Mouse (Mus musculus): ENCODE results near the gene Gm49318. TPM values are rescaled to one million over a fixed set of nuclear protein-coding genes. Genes with fewer than 3 reads are reported as not detected.

Gm49318 gene
- polyA plus RNA-seq, 1 experiment from 2014 or later: 0.56 TPM

DNA sequence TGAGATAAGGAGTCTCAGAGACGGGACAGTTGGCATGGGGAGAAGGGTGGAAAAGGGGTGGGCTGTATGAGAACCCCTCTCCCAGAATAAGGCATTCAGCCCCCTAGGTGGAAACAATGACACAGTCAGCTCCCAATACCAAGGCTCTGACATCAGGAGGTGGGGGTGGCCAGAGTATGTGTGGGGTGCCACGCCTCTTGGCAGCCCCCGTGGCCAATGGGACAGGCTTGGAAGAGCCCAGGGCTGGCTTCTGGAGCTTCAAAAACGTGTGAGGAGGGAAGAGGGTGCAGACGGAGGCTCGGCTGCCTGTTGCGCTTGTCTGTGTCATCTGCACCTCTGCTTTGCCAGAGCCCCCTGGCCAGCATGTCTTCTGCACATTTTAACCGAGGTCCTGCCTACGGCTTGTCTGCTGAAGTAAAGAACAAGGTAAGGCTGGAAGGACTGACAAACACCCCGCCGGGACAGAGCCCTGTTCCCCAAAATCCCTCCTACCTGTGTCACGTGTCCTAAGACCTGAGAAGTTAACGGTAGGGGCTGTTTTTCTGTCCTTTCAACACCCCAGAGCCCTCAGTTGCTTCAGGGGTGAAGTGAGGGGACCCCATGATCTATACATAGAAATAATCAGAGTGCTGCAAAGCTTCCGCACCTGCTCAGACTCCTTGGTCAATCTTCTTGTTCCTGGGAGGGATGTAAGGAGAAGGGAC is 28.1 kb upstream of the Gm49318 start, which contains the start of gene Cnn1:
Gene Cnn1 (plus strand): TSS at position 224 of the 704 bp plus-strand sequence.
- Histone ChIP-seq H3K4me3 (ENCODE audit: low read depth, low read length) (no peak within 1 kb of the TSS), H3K27me3 (ENCODE audit: control insufficient read depth, insufficient read depth, low read length) (peaks cover 24% of the 10 kb centered on the region), H3K4me1 (replicated peaks; ENCODE audit: control insufficient read depth, insufficient read depth, low read length) (peaks cover 3% of the 10 kb centered on the region; the same call in 1 of the 2 replicates), H3K4me2 (replicated peaks; ENCODE audit: low read depth, low read length) (no peak within 1 kb of the TSS), H3K27ac (ENCODE audit: low read depth, low read length) (no peak within 1 kb of the TSS), H3K9ac (ENCODE audit: low read depth, low read length) (no peak within 1 kb of the TSS), H3K9me3 (ENCODE audit: control insufficient read depth, low read length) (no peaks in the 10 kb centered on the region), H3K36me3 (ENCODE audit: control insufficient read depth, insufficient read depth, low read length) (no peaks in the 10 kb centered on the region)
- ATAC-seq (ENCODE audit: low FRiP score) (no peak), DNase-seq (ENCODE audit: low spot score) (no peak)
- WGBS: 8% methylated on average over 14 of the region's 14 CpGs

DNA sequence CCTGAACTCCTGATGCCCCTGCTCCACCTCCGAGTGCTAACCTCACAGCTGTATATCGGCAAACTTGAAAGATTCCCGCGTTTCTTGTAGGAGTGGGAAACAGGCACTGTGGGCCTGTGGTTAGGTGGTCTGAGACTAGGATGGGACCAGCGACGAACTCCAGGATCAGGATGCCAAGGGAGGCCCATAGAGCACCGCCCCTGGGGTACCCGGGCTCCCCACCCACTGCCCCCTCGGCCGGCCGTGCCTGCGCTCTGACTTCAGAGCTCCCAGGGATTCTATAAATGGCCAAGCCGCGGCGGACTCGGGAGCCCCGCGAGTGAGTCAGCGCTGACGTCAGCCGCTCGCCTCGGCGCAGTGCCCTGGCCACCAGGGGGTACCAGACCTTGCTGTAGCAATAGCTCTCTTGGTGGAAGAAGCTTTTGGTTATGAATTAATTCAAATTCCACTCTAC is 24.8 kb upstream of the Gm49318 start:
- Histone ChIP-seq H3K9ac (ENCODE audit: low read depth, low read length) (peak overlapping the region; percentile 48), H3K4me2 (replicated peaks; ENCODE audit: low read depth, low read length) (peak overlapping the region; percentile 60), H3K9me3 (ENCODE audit: control insufficient read depth, low read length) (no peaks in the 10 kb centered on the region), H3K4me1 (replicated peaks; ENCODE audit: control insufficient read depth, insufficient read depth, low read length) (peaks cover 3% of the 10 kb centered on the region; the same call in 1 of the 2 replicates), H3K4me3 (ENCODE audit: low read depth, low read length) (peak overlapping the region; percentile 30), H3K27me3 (ENCODE audit: control insufficient read depth, insufficient read depth, low read length) (peaks cover 19% of the 10 kb centered on the region), H3K36me3 (ENCODE audit: control insufficient read depth, insufficient read depth, low read length) (no peaks in the 10 kb centered on the region), H3K27ac (ENCODE audit: low read depth, low read length) (no peak overlapping the region)
- DNase-seq (ENCODE audit: low spot score) (peak; percentile 84), ATAC-seq (ENCODE audit: low FRiP score) (peak; percentile 66; the same call in 1 of the 2 replicates)
- WGBS: 5% methylated on average over 24 of the region's 24 CpGs

DNA sequence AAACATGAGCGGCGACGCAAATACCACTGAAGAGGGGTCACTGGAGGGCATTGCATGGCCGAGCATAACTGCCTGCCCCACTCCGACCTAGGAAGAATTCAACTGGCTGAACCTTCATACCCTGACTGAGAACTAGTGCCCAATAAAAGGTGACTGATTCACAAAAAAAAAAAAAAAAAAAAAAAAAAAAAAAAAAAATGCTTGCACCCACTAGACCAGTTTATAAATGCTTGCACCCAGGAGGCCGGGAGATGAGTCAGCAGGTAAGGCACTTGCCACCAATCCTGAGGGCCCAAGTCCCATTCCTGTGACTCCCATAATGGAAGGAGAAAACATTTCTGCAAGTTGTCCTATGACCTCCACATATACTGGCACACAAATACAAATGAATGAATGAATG is 21.7 kb upstream of the Gm49318 start:
- 85% methylated on average over 6 of the region's 6 CpGs for WGBS
- peaks cover 3% of the 10 kb centered on the region; the same call in 1 of the 2 replicates for H3K4me1 ChIP-seq (replicated peaks; ENCODE audit: control insufficient read depth, insufficient read depth, low read length)
- no peak overlapping the region for H3K4me2 ChIP-seq (replicated peaks; ENCODE audit: low read depth, low read length)
- ATAC-seq (ENCODE audit: low FRiP score): no peak
- H3K27ac ChIP-seq (ENCODE audit: low read depth, low read length): no peak overlapping the region
- no peak overlapping the region for H3K4me3 ChIP-seq (ENCODE audit: low read depth, low read length)
- no peaks in the 10 kb centered on the region; the same call in 1 of the 2 replicates for H3K27me3 ChIP-seq (ENCODE audit: control insufficient read depth, insufficient read depth, low read length)
- H3K9ac ChIP-seq (ENCODE audit: low read depth, low read length): no peak overlapping the region
- no peaks in the 10 kb centered on the region for H3K36me3 ChIP-seq (ENCODE audit: control insufficient read depth, insufficient read depth, low read length)
- no peak for DNase-seq (ENCODE audit: low spot score)
- H3K9me3 ChIP-seq (ENCODE audit: control insufficient read depth, low read length): no peaks in the 10 kb centered on the region

DNA sequence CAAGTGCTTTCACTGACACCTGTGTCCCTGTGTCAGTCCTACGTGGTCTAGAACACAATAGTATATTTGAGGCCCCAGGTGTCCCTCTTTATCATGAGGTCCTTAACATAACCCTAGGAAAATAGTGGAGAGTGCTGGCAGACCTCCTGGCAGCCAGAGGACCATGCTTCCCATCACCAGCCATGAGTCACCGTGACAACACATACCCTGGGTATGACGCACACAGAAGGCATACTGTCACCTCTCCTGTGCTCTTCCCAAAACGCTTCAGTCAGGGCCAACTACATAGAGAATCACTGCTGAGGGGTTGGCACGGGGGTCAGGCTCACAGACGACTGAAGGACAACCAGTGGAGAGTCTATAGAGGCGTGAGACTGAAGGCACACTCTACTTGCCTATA is 18.9 kb upstream of the Gm49318 start:
- no peak overlapping the region for H3K4me2 ChIP-seq (replicated peaks; ENCODE audit: low read depth, low read length)
- no peaks in the 10 kb centered on the region for H3K36me3 ChIP-seq (ENCODE audit: control insufficient read depth, insufficient read depth, low read length)
- no peaks in the 10 kb centered on the region for H3K27me3 ChIP-seq (ENCODE audit: control insufficient read depth, insufficient read depth, low read length)
- H3K9ac ChIP-seq (ENCODE audit: low read depth, low read length): no peak overlapping the region
- DNase-seq (ENCODE audit: low spot score) (no peak), ATAC-seq (ENCODE audit: low FRiP score) (no peak)
- H3K4me3 ChIP-seq (ENCODE audit: low read depth, low read length): no peak overlapping the region
- 86% methylated on average over 7 of the region's 7 CpGs for WGBS
- H3K9me3 ChIP-seq (ENCODE audit: control insufficient read depth, low read length): no peaks in the 10 kb centered on the region
- H3K27ac ChIP-seq (ENCODE audit: low read depth, low read length): no peak overlapping the region
- H3K4me1 ChIP-seq (replicated peaks; ENCODE audit: control insufficient read depth, insufficient read depth, low read length): no peaks in the 10 kb centered on the region

DNA sequence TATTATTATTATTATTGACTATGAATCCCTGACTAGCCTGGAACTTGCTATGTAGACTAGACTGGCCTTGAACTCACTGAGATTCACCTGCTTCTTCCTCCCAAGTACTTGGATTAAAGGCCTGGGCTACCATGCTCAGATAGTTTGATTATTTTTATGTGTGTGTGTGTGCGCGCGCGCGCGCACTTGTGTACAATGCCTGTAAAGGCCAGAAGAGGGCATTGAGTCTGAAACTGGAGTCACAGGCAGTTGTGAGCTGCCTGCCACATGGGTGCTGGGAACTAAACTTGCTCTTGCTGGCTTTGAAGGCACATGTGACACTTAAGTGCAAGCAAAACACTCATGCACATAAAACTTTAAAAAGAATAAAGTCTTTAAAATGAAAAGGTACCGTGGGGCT is 18.2 kb upstream of the Gm49318 start:
- Histone ChIP-seq H3K27ac (ENCODE audit: low read depth, low read length) (no peak overlapping the region), H3K9me3 (ENCODE audit: control insufficient read depth, low read length) (no peaks in the 10 kb centered on the region), H3K36me3 (ENCODE audit: control insufficient read depth, insufficient read depth, low read length) (no peaks in the 10 kb centered on the region), H3K27me3 (ENCODE audit: control insufficient read depth, insufficient read depth, low read length) (no peaks in the 10 kb centered on the region), H3K4me2 (replicated peaks; ENCODE audit: low read depth, low read length) (no peak overlapping the region), H3K9ac (ENCODE audit: low read depth, low read length) (no peak overlapping the region), H3K4me3 (ENCODE audit: low read depth, low read length) (no peak overlapping the region), H3K4me1 (replicated peaks; ENCODE audit: control insufficient read depth, insufficient read depth, low read length) (peaks cover 3% of the 10 kb centered on the region; the same call in 1 of the 2 replicates)
- DNase-seq (ENCODE audit: low spot score) (no peak), ATAC-seq (ENCODE audit: low FRiP score) (no peak)
- WGBS: 97% methylated on average over 7 of the region's 7 CpGs

DNA sequence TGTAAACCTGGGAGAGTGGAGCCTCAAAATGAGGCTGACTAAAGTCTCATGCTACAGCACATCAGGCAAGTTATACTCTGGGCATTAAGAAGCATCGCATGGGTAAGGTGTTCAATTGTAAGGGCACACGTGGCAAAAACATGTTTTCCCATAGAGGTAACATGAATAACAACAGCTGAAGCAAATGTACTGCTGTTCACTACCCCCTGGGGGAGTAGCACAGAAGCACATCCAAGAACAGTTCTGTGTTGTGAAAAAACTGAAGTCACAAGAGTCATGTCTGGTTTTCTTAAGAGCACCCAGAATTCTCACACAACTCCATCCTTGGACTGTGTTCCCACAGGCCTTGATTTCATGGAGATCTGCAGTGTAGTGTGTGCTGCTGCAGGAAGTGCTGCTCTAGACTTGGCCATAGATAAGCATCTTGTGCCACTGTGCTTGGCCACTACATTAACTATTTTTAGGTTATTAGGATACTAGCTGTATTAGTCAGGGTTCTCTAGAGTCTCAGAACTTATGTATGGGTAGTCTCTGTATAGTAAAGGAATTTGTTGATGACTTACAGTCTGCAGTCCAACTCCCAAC is 16.1 kb upstream of the Gm49318 start:
- ATAC-seq (ENCODE audit: low FRiP score) (no peak), DNase-seq (ENCODE audit: low spot score) (no peak)
- Histone ChIP-seq H3K4me3 (ENCODE audit: low read depth, low read length) (no peak overlapping the region), H3K9ac (ENCODE audit: low read depth, low read length) (no peak overlapping the region), H3K36me3 (ENCODE audit: control insufficient read depth, insufficient read depth, low read length) (no peaks in the 10 kb centered on the region), H3K9me3 (ENCODE audit: control insufficient read depth, low read length) (no peaks in the 10 kb centered on the region), H3K27me3 (ENCODE audit: control insufficient read depth, insufficient read depth, low read length) (no peaks in the 10 kb centered on the region), H3K27ac (ENCODE audit: low read depth, low read length) (no peak overlapping the region), H3K4me1 (replicated peaks; ENCODE audit: control insufficient read depth, insufficient read depth, low read length) (peaks cover 3% of the 10 kb centered on the region; the same call in 1 of the 2 replicates), H3K4me2 (replicated peaks; ENCODE audit: low read depth, low read length) (no peak overlapping the region)
- 87% methylated on average over 2 of the region's 2 CpGs for WGBS

DNA sequence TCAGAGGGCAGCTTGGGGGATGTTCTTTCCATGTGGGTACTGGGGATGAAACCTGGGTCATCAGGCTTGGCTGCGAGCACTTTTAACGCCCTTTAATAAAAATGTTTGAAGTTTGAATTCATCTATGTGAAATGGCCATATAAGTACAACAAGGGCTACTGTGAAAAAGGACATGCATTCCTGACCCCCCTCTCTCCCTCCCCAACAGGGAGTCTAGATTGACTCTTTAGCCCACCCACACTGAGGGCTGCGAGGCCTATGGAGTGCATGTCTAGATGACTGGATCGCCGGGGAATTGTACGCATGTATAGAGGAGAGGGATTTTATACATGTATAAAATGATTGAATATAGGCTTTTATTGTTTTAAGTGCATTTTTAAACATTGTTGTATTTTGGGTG is 15.0 kb upstream of the Gm49318 start:
- Histone ChIP-seq H3K36me3 (ENCODE audit: control insufficient read depth, insufficient read depth, low read length) (no peaks in the 10 kb centered on the region), H3K27ac (ENCODE audit: low read depth, low read length) (no peak overlapping the region), H3K27me3 (ENCODE audit: control insufficient read depth, insufficient read depth, low read length) (no peaks in the 10 kb centered on the region), H3K9me3 (ENCODE audit: control insufficient read depth, low read length) (no peaks in the 10 kb centered on the region), H3K4me2 (replicated peaks; ENCODE audit: low read depth, low read length) (peak overlapping the region; percentile 53), H3K4me1 (replicated peaks; ENCODE audit: control insufficient read depth, insufficient read depth, low read length) (peaks cover 3% of the 10 kb centered on the region; the same call in 1 of the 2 replicates), H3K4me3 (ENCODE audit: low read depth, low read length) (peak overlapping the region; percentile 49), H3K9ac (ENCODE audit: low read depth, low read length) (peak overlapping the region; percentile 44)
- DNase-seq (ENCODE audit: low spot score) (no peak), ATAC-seq (ENCODE audit: low FRiP score) (no peak)
- 76% methylated on average over 6 of the region's 6 CpGs for whole genome bisulfite sequencing

DNA sequence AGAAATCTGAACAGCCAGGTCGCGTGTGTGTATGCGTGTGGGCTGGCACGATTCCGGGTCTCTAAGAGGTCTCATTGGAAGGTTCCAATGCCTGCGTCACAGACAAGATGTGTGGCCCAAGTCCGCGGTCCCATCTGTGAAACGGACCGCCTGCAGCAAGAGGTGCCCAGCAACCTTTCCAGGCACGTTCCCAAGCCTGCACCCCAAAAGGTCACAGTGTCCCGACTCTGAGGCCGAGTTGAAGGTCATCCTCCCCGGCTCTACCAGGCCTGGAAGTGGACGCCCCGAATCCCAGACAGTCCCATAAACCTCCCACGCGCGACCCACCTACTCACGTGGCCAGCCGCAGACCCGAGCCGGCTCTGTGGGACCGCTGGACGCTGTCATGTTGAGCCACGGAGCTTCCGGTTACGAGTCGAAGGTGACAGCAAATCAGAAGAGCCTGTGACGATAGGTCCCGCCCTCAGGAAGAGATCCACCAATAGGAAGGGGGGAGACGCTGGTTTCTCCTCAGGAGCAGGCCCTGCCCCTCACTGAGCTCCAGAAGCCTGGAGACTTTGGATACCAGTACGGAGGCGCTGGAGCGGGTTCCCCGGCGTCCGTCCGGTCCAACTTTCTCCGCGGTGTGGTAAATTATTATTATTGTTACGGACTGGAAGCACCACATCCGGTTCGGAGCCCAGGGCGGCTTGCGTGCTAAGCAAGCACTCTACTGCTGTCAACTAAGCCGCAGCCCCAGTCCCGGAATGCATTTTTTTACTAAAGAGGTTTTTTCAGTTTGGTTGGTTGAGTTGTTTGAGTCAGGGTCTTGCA is 14.2 kb upstream of the Gm49318 start, which contains the start of gene Ecsit:
Gene Ecsit (minus strand): TSS at position 417 of the 813 bp plus-strand sequence.
- no peaks in the 10 kb centered on the region for H3K9me3 ChIP-seq (ENCODE audit: control insufficient read depth, low read length)
- peaks cover 3% of the 10 kb centered on the region; the same call in 1 of the 2 replicates for H3K4me1 ChIP-seq (replicated peaks; ENCODE audit: control insufficient read depth, insufficient read depth, low read length)
- DNase-seq (ENCODE audit: low spot score): peak; percentile 95
- no peak within 1 kb of the TSS for H3K27ac ChIP-seq (ENCODE audit: low read depth, low read length)
- under 1% methylated on average over 48 of the region's 48 CpGs for WGBS
- ATAC-seq (ENCODE audit: low FRiP score): peak; percentile 98
- peak within 1 kb of the TSS; percentile 54 for H3K4me2 ChIP-seq (replicated peaks; ENCODE audit: low read depth, low read length)
- peak within 1 kb of the TSS; percentile 44 for H3K9ac ChIP-seq (ENCODE audit: low read depth, low read length)
- H3K4me3 ChIP-seq (ENCODE audit: low read depth, low read length): peak within 1 kb of the TSS; percentile 49
- no peaks in the 10 kb centered on the region for H3K27me3 ChIP-seq (ENCODE audit: control insufficient read depth, insufficient read depth, low read length)
- H3K36me3 ChIP-seq (ENCODE audit: control insufficient read depth, insufficient read depth, low read length): no peaks in the 10 kb centered on the region
